Mouse (Mus musculus): ENCODE results near the gene Mllt11. TPM values are rescaled to one million over a fixed set of nuclear protein-coding genes. Genes with fewer than 3 reads are reported as not detected.

Mllt11 gene
- polyA plus RNA-seq, 1 experiment from 2014 or later, result 4.3 TPM

GRCm38 (mm10) chr3:95177583-95177982, 54.4 kb downstream of the Mllt11 start:
- Histone ChIP-seq H3K4me2 (no peak overlapping the region), H3K4me3 (no peak overlapping the region), H3K27ac (no peak overlapping the region), H3K9ac (no peak overlapping the region), H3K27me3 (replicated peaks) (peaks cover 49% of the 10 kb centered on the region), H3K4me1 (peaks cover 17% of the 10 kb centered on the region; the same call in 1 of the 2 replicates), H3K36me3 (peaks cover 9% of the 10 kb centered on the region; the same call in 1 of the 2 replicates), H3K9me3 (replicated peaks) (no peaks in the 10 kb centered on the region)
- 70% methylated on average over 6 of the region's 6 CpGs for WGBS (ENCODE audit: insufficient replicate concordance)
- no peak for ATAC-seq

- H3K36me3 ChIP-seq, result no peaks in the 10 kb centered on the region
- peaks cover 19% of the 10 kb centered on the region; the same call in 1 of the 2 replicates for H3K4me1 ChIP-seq
- peaks cover 60% of the 10 kb centered on the region for H3K27me3 ChIP-seq (replicated peaks)
- H3K9me3 ChIP-seq (replicated peaks), result no peaks in the 10 kb centered on the region
- no peak for ATAC-seq
- H3K27ac ChIP-seq, result no peak overlapping the region
- no peak overlapping the region for H3K4me2 ChIP-seq
- no peak overlapping the region for H3K9ac ChIP-seq
- no peak overlapping the region for H3K4me3 ChIP-seq
- WGBS (ENCODE audit: insufficient replicate concordance), result 52% methylated on average over 3 of the region's 3 CpGs
Measured at GRCm38 (mm10) chr3:95176500-95176899, 55.5 kb downstream of the Mllt11 start.

DNA sequence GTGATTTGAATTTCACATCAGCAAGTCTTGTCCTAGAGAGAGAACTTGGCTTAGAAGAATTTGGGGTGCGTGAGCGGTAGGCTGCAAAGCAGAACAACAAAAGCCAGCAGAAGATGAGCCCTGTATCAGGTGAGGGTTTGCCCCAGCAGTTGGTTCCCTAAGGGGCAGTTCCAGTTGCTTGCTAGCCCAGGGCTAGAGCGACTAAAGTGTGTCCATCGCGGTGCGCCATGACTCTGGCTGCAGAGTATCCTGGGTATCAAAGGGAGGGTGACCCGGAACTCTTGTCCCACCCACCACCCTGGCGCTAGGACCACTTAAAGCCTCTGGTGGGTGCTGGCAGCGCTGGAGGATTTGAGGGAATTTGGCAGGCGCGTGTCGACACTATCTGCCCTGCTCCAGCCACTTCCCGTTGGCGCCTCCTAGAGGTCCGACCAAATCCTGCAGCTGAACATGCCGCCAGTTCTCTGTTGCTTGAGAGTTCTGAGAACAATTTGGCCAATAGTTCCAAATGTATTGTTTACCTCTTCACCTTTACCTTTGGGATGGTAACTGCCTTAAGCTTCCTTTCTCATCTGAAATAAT, 57.9 kb downstream of the Mllt11 start:
- Histone ChIP-seq H3K27ac (no peak overlapping the region), H3K4me1 (peaks cover 19% of the 10 kb centered on the region; the same call in 1 of the 2 replicates), H3K9me3 (replicated peaks) (no peaks in the 10 kb centered on the region), H3K9ac (no peak overlapping the region), H3K4me2 (peak overlapping the region; percentile 64), H3K27me3 (replicated peaks) (peaks cover 84% of the 10 kb centered on the region), H3K36me3 (no peaks in the 10 kb centered on the region), H3K4me3 (peak overlapping the region; percentile 43)
- ATAC-seq, result peak; percentile 47; the same call in 1 of the 2 replicates
- 1% methylated on average over 16 of the region's 16 CpGs for WGBS (ENCODE audit: insufficient replicate concordance)

DNA sequence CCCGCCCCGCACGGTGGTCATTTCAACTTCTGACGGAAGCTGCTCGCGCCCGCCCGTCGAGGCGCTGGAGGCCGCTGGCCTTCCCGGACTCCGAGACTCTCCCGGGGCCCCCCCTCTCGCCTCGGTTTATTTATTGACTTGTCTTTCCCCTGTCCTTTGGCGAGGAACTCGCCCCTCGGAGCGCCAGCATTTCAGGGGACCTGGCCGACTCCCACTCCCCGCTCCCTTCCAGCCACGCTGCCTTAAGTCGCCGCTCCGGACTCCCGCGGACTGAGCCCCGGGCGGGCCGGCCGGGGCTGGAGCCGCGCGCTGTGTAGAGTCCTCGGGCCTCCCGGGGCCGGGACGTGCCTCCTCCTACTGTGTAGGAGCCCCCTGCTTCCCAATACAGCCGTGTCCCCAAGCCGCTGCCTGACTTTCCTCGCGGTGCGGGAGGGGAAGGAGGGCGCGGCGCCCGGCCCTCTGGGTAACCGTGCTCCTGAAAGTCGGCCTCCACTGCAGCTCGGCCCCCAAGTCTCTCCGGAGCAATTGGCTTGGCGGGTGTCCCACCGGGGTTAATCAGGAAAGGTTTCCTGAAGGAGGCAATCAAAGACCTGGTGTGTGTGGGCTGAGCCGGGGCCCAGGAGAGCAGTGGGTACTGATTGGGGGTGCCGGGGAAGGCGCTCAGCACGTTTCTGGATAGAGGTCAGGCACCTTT, 58.6 kb downstream of the Mllt11 start:
- Histone ChIP-seq H3K4me3 (peak overlapping the region; percentile 43), H3K27ac (no peak overlapping the region), H3K9ac (no peak overlapping the region), H3K27me3 (replicated peaks) (peaks cover 88% of the 10 kb centered on the region), H3K4me1 (peaks cover 19% of the 10 kb centered on the region; the same call in 1 of the 2 replicates), H3K4me2 (peak overlapping the region; percentile 64), H3K9me3 (replicated peaks) (no peaks in the 10 kb centered on the region), H3K36me3 (no peaks in the 10 kb centered on the region)
- 3% methylated on average over 58 of the region's 58 CpGs for WGBS (ENCODE audit: insufficient replicate concordance)
- peak; percentile 36; the same call in 1 of the 2 replicates for ATAC-seq

DNA sequence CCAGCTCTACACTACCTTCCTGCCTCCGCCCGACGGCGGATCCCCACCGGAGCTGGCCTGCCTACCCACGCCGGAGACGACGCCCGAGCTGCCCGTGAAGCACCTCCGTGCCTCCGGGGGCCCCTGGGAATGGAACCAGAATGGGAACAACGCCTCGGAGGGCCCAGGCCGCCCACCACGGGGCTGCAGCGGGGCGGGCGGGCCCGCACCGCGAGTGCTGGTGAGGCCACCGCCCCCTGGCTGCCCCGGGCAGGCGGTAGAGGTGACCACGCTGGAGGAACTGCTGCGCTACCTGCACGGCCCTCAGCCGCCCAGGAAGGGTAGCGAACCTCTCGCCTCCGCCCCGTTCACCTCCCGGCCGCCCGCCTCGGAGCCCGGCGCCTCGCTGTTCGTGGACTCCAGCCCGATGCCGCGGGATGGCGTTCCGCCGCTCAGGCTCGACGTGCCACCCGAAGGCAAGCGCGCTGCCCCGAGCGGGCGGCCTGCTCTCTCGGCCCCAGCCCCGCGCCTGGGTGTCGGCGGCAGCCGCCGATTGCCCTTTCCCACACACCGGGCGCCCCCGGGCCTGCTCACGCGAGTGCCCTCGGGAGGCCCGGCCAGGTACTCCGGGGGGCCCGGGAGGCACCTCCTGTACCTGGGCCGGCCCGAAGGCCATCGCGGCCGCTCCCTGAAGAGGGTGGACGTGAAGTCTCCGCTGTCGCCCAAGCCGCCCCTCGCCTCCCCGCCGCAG, 59.3 kb downstream of the Mllt11 start:
- Histone ChIP-seq H3K36me3 (no peaks in the 10 kb centered on the region), H3K9me3 (replicated peaks) (no peaks in the 10 kb centered on the region), H3K4me3 (peak overlapping the region; percentile 43), H3K27ac (no peak overlapping the region), H3K4me1 (peaks cover 19% of the 10 kb centered on the region; the same call in 1 of the 2 replicates), H3K4me2 (peak overlapping the region; percentile 64), H3K9ac (no peak overlapping the region), H3K27me3 (replicated peaks) (peaks cover 91% of the 10 kb centered on the region)
- 14% methylated on average over 72 of the region's 84 CpGs for WGBS (ENCODE audit: insufficient replicate concordance)
- no peak for ATAC-seq

- peaks cover 94% of the 10 kb centered on the region for H3K27me3 ChIP-seq (replicated peaks)
- no peak overlapping the region for H3K9ac ChIP-seq
- no peak overlapping the region for H3K4me3 ChIP-seq
- ATAC-seq, result no peak
- peaks cover 19% of the 10 kb centered on the region; the same call in 1 of the 2 replicates for H3K4me1 ChIP-seq
- H3K27ac ChIP-seq, result no peak overlapping the region
- H3K36me3 ChIP-seq, result no peaks in the 10 kb centered on the region
- WGBS (ENCODE audit: insufficient replicate concordance), result 63% methylated on average over 6 of the region's 6 CpGs
- H3K9me3 ChIP-seq (replicated peaks), result no peaks in the 10 kb centered on the region
- H3K4me2 ChIP-seq, result no peak overlapping the region
Measured at GRCm38 (mm10) chr3:95171105-95171504, 60.9 kb downstream of the Mllt11 start.

DNA sequence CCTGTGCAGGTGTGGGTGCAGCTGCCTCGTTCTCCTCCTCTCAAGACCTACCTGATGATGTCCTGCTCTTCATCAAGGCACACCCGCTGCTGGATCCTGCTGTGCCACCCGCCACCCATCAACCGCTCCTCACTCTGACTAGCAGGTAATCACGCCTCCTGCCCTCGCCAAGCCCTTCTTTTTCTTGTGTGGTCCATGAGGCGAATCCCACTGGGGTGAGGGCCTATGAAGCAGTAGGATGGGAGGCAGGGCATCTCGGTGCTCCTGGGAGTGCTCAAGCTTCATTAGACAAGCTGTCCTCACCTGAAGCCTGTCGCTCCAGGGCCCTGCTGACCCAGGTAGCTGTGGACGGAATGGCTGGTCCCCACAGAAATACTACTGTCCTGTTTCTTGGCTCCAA, 62.0 kb downstream of the Mllt11 start:
- no peak overlapping the region for H3K27ac ChIP-seq
- ATAC-seq, result no peak
- WGBS (ENCODE audit: insufficient replicate concordance), result 70% methylated on average over 10 of the region's 10 CpGs
- peaks cover 19% of the 10 kb centered on the region; the same call in 1 of the 2 replicates for H3K4me1 ChIP-seq
- no peak overlapping the region for H3K4me2 ChIP-seq
- no peak overlapping the region for H3K4me3 ChIP-seq
- no peaks in the 10 kb centered on the region for H3K9me3 ChIP-seq (replicated peaks)
- H3K9ac ChIP-seq, result no peak overlapping the region
- peaks cover 91% of the 10 kb centered on the region for H3K27me3 ChIP-seq (replicated peaks)
- H3K36me3 ChIP-seq, result no peaks in the 10 kb centered on the region

Other genes with a start within 250 kb of the Mllt11 start
- gene Zfp687, start 216.7 kb downstream of the Mllt11 start, polyA plus RNA-seq (2016; fragmentation: Nextera tagmentation; extraction: Ambion mirVana), result 12.6 and 14.4 TPM in 2 replicates
- 216 and 229 TPM in 2 replicates for gene Psmd4, start 189.6 kb downstream of the Mllt11 start, polyA plus RNA-seq (2016; fragmentation: Nextera tagmentation; extraction: Ambion mirVana)
- 11.3 and 11.5 TPM in 2 replicates for gene Pip5k1a, start 125.2 kb downstream of the Mllt11 start, polyA plus RNA-seq (2016; fragmentation: Nextera tagmentation; extraction: Ambion mirVana)
- 53.7 and 56.2 TPM in 2 replicates for gene Vps72, start 121.1 kb downstream of the Mllt11 start, polyA plus RNA-seq (2016; fragmentation: Nextera tagmentation; extraction: Ambion mirVana)
- 0.19 and 0.51 TPM in 2 replicates for gene Tmod4, start 107.7 kb downstream of the Mllt11 start, polyA plus RNA-seq (2016; fragmentation: Nextera tagmentation; extraction: Ambion mirVana)
- 38.2 and 39.7 TPM in 2 replicates for gene Scnm1, start 98.2 kb downstream of the Mllt11 start, polyA plus RNA-seq (2016; fragmentation: Nextera tagmentation; extraction: Ambion mirVana)
- 7.9 and 8.6 TPM in 2 replicates for gene Lysmd1, start 98.1 kb downstream of the Mllt11 start, polyA plus RNA-seq (2016; fragmentation: Nextera tagmentation; extraction: Ambion mirVana)
- gene Tnfaip8l2, start 89.8 kb downstream of the Mllt11 start, polyA plus RNA-seq (2016; fragmentation: Nextera tagmentation; extraction: Ambion mirVana), result 5.1 and 5.3 TPM in 2 replicates
- 1.9 and 2.1 TPM in 2 replicates for gene Sema6c, start 71.7 kb downstream of the Mllt11 start, polyA plus RNA-seq (2016; fragmentation: Nextera tagmentation; extraction: Ambion mirVana)
- 11.0 and 11.4 TPM in 2 replicates for gene Gabpb2, start 14.3 kb downstream of the Mllt11 start, polyA plus RNA-seq (2016; fragmentation: Nextera tagmentation; extraction: Ambion mirVana)
- gene Cdc42se1, start 3.4 kb downstream of the Mllt11 start, polyA plus RNA-seq (2016; fragmentation: Nextera tagmentation; extraction: Ambion mirVana), result 59.6 and 60.9 TPM in 2 replicates
- 0.33 and 0.38 TPM in 2 replicates for gene Gm128, start 9.4 kb upstream of the Mllt11 start, polyA plus RNA-seq (2016; fragmentation: Nextera tagmentation; extraction: Ambion mirVana)
- not detected in 2 replicates for gene Bnipl, start 19.0 kb upstream of the Mllt11 start, polyA plus RNA-seq (2016; fragmentation: Nextera tagmentation; extraction: Ambion mirVana)
- gene Mindy1, start 49.2 kb upstream of the Mllt11 start, polyA plus RNA-seq (2016; fragmentation: Nextera tagmentation; extraction: Ambion mirVana), result 18.8 and 22.5 TPM in 2 replicates
- 11.8 and 12.1 TPM in 2 replicates for gene Prune1, start 49.9 kb upstream of the Mllt11 start, polyA plus RNA-seq (2016; fragmentation: Nextera tagmentation; extraction: Ambion mirVana)
- 3.1 and 4.6 TPM in 2 replicates for gene Anxa9, start 75.0 kb upstream of the Mllt11 start, polyA plus RNA-seq (2016; fragmentation: Nextera tagmentation; extraction: Ambion mirVana)
- gene Cers2, start 82.6 kb upstream of the Mllt11 start, polyA plus RNA-seq (2016; fragmentation: Nextera tagmentation; extraction: Ambion mirVana), result 134 and 135 TPM in 2 replicates
- gene Setdb1, start 125.0 kb upstream of the Mllt11 start, polyA plus RNA-seq (2016; fragmentation: Nextera tagmentation; extraction: Ambion mirVana), result 31.0 and 31.6 TPM in 2 replicates
- gene 4930558C23Rik, start 170.7 kb upstream of the Mllt11 start, polyA plus RNA-seq (2016; fragmentation: Nextera tagmentation; extraction: Ambion mirVana), result not detected in 2 replicates
- gene Arnt, start 202.2 kb upstream of the Mllt11 start, polyA plus RNA-seq (2016; fragmentation: Nextera tagmentation; extraction: Ambion mirVana), result 22.8 and 25.8 TPM in 2 replicates